Mouse (Mus musculus): ENCODE measurements around the gene Zfp456.
"Not testable (repeated sequence)": the region's sequence is repeated elsewhere in the genome, so short reads cannot be mapped to it uniquely, and the experiment has no call there.

The Zfp456 gene

GRCm38 (mm10) chr13:67375050-67375911, at the start of gene Zfp456, which contains the start of gene Gm28041:
Gene Zfp456 (minus strand): TSS chr13:67375810.
Gene Gm28041 (minus strand): TSS chr13:67375733.
- DNase-seq (ENCODE audit: low spot score): peak; percentile 60

GRCm38 (mm10) chr13:67422532-67422931, 46.9 kb upstream of the Zfp456 start:
- not testable (repeated sequence) for DNase-seq (ENCODE audit: low spot score)

GRCm38 (mm10) chr13:67421207-67421857, 45.7 kb upstream of the Zfp456 start, which contains the start of gene Zfp459:
Gene Zfp459 (minus strand): TSS chr13:67421418.
- DNase-seq (ENCODE audit: low spot score): peak; percentile 9

DNA sequence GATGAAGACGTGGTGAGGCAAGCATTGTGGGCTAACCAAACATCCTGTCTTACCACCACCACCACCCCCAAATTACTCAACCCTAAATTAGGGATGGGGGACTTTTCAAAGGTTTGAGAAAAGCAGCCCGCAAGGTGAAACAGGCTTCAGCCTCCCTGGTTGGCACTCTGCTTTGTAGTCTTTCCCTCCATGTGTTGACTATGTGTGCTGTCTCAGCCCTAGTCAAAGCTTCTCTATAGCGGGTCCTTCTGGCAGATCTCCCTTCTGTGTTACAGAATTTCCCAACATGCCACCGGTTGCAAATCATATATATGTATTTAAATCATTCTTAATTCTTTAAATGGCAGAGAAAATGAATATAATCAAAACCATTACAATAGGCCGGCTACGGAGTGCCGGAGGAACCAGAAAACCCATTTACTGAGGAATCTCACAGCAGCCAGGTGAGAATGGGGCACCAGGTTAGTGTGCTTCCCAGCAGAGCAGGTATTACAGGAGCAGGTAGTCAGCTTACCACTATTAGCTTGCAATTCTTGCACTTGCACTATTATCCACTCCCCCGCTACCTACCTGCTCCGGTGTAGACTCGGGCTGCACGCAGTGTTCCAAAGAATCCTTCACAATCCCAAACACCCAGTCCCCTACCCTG, 45.1 kb upstream of the Zfp456 start:
- DNase-seq (ENCODE audit: low spot score): no peak

DNA sequence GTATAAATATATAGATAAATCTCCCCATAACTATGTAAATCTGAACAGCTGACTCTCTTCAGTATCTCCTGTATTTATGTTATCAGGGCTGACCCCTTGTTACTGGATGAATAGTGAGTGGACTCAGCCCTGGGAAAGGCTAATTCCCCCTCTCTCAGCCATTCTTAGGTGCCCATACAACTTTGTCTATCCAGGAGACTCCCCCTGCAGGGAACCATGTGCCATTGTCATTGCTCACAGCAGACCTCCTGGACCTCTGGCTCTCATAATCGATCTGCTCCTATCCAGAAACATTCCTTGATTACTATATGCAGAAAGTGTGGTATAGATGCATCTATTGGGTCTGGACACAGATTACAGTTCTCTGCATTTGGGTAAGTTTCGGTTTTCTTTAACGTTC, 41.2 kb upstream of the Zfp456 start:
- no peak for DNase-seq (ENCODE audit: low spot score)

DNA sequence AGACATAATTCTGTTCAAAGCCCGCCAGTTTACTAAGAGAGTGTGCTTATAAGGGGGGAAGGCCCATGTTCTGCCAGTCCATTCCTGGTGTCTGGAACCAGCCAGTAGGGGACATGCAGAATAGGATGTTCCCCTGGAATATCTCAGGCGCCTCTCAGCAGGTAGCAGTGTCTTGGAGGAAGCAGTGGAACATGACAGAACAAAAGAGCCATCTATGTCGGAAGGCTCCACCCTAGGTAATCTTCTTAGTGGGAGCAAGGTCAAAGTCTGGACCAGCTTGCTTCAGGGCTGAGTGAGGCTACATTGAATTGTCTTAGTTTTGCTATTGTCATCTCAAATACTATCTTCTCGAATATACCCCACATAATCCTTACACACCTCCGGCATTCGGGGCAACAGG, 40.1 kb upstream of the Zfp456 start:
- DNase-seq (ENCODE audit: low spot score): no peak

GRCm38 (mm10) chr13:67413634-67414033, 38.0 kb upstream of the Zfp456 start:
- DNase-seq (ENCODE audit: low spot score): not testable (repeated sequence)

GRCm38 (mm10) chr13:67399183-67399903, 23.7 kb upstream of the Zfp456 start, which contains the start of gene Zfp429:
Gene Zfp429 (minus strand): TSS chr13:67399819.
- peak; percentile 51 for DNase-seq (ENCODE audit: low spot score)

GRCm38 (mm10) chr13:67376255-67376654, 645 bp upstream of the Zfp456 start:
- not testable (repeated sequence) for DNase-seq (ENCODE audit: low spot score)

DNA sequence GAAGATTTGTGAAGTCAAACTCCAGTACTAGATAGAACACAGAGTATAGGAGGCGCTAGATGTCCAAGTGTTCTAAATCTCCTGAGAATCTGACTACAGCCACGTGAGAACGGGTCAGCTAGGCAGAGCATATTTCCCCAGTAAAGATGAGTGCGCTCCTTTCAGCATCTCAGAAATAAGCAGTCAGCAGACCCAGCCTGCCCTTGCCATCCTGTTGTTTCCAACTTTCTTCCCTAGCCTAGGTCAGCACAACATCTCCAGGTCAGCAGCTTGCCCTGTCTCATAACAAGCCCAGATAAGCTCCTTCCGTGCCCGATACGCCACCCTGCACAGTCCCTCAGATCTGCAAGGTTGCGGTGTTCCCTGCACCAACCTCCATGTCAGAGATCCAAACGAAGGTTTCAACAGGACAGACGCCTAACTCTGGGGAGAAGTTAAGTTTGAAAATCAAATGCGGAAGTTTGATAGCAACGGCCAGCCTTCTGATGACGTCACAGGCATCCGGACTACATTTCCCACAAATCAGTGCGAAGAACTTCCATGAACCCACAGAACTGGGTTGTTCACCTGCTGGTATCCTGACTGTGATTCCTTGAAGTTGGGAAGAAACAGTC, 15.4 kb downstream of the Zfp456 start, which contains the start of the genes Gm28044 and Zfp953:
Gene Gm28044, minus strand, starts transcription at position 406 of the 614 bp plus-strand sequence.
Gene Zfp953, minus strand, starts transcription at position 475 of the 614 bp plus-strand sequence.
- DNase-seq (ENCODE audit: low spot score): peak; percentile 76

DNA sequence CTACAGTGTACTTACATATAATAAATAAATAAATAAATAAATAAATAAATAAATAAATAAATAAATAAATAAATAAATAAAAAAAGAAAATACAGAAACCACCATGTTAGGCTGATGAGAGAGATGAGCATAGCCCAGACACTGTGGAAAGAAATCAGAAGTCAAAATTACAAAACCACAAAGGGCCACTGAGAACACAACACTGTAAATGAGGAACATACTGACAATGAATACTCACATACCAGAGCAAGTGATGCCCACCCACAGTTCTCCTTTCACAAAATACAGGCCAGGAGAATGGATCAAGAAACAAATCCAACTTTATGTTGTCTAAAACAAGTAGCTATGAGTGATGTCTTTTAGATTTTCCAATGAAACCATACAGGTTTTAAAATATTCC, 23.8 kb downstream of the Zfp456 start:
- no peak for DNase-seq (ENCODE audit: low spot score)

- DNase-seq (ENCODE audit: low spot score): no peak
These were observed 32.2 kb downstream of the Zfp456 start for GRCm38 (mm10) chr13:67343422-67343821.

DNA sequence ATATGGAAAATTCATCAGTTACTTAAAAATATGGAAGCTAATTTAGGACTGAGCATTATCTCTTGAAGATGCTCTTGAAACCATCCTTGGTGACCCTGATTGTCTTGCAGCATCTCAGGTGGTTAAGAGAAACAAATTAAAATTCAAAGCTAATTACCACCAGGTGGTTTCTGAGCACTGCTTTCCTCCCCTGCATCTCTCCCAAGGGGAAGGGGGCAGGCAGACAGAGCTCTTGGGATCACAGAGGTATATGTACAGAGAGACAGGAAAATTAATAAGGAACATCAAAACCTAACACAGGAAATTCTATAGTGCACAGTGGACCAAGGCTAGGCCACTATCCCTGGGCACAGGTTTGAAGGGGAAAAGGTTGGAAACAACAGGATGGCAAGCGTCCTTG, 42.7 kb downstream of the Zfp456 start:
- DNase-seq (ENCODE audit: low spot score): no peak

DNA sequence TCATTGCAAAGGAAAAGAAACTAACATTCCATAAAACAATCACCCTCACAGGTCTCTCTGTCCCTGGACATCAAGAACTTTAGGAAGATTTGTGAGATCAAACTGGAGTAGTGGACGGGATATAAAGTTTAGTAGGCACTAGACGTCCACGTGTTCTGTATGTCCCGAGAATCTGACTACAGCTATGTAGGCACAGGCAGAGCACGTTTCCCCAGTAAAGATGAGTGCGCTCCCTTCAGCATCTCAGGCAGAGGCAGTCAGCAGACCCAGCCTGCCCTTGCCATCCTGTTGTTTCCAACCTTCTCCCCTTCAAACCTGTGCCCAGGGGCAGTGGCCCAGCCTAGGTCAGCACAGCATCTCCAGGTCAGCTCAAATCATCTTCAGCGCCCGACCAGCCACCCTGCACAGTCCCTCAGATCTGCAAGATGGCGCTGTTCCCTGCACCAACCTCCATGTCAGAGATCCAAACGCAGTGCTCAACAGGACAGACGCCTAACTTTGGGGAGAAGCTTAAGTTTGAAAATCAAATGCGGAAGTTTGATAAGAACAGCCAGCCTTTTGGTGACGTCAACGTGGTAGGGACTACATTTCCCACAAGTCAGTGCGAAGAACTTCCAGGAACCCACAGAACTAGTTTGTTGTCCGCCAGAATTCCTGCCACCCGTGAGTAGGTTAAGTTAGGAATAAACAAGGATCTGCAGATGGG, 43.4 kb downstream of the Zfp456 start, which contains the start of gene Zfp595:
Gene Zfp595, minus strand, starts transcription at position 552 of the 706 bp plus-strand sequence.
- DNase-seq (ENCODE audit: low spot score): peak; percentile 80
